Mouse (Mus musculus): ENCODE data around the gene Srrm4. TPM values are rescaled to one million over a fixed set of nuclear protein-coding genes. Genes with fewer than 3 reads are reported as not detected.

Gene Srrm4
- polyA plus RNA-seq, 1 experiment from 2014 or later = 20.8 TPM

DNA sequence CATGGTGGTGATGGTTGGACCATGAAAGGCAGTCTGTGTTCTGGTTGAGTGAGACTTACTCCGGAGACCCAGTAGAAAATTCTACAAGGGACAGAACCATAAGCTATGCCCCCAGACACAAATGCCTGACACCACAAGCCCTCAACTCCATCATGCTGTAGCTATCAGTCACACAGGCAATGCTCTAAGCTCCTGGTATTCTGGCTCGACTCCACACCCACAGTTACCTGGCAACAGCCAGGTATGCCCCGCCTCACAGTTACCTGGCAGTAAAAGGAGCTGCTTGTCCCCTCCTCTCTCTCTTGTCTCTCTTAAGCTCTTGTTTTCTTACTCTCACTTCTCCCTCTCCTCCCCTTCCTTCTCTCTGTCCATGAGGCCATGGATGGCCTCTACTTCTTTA is 98.9 kb downstream of the Srrm4 start:
- Histone ChIP-seq H3K9ac (replicated peaks; ENCODE audit: low read depth, low read length) (no peak overlapping the region), H3K27me3 (ENCODE audit: control insufficient read depth, insufficient read depth, low read length) (no peaks in the 10 kb centered on the region), H3K4me1 (ENCODE audit: control insufficient read depth, insufficient read depth, low read length) (peaks cover 16% of the 10 kb centered on the region), H3K4me2 (ENCODE audit: low read depth, low read length) (no peak overlapping the region), H3K27ac (ENCODE audit: low read depth, low read length) (no peak overlapping the region), H3K36me3 (ENCODE audit: control insufficient read depth, insufficient read depth, low read length) (no peaks in the 10 kb centered on the region), H3K9me3 (ENCODE audit: control insufficient read depth, low read length) (no peaks in the 10 kb centered on the region), H3K4me3 (ENCODE audit: low read depth, low read length) (no peak overlapping the region)
- WGBS = 85% methylated on average over 3 of the region's 3 CpGs
- no peak for ATAC-seq (ENCODE audit: low read depth)

DNA sequence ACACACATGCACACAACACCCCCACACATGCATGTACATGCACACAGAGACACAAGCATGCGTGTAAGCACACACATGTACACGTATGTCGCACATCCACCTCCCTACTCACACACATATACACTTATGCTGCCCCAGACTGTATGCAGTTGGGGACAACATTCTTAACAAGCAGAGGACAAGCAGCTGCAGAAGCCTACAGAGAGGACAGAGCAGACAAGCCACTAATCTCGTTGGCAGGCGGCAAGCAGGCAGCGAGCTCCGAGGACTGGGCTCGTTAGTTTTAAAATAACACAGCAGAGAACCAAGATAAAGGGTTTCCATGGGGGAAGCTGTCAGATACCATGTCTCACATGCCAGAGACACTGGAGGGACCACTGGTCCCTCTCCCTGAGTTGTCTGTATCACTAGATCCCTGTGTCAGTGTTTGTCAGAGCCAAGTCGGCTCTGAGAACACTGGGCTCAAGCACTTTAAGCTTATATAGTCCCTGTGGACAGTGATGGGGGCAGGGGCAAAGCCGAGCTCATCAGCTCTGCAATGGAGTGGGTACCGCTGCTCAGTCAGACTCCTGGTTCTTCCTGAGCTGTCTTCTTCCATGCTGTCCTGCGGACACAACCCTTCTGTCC is 99.7 kb downstream of the Srrm4 start:
- no peak overlapping the region for H3K9ac ChIP-seq (replicated peaks; ENCODE audit: low read depth, low read length)
- peaks cover 16% of the 10 kb centered on the region for H3K4me1 ChIP-seq (ENCODE audit: control insufficient read depth, insufficient read depth, low read length)
- H3K27ac ChIP-seq (ENCODE audit: low read depth, low read length) = no peak overlapping the region
- no peaks in the 10 kb centered on the region for H3K36me3 ChIP-seq (ENCODE audit: control insufficient read depth, insufficient read depth, low read length)
- 0 out of 2 replicates have a peak, but pooled peaks have one; percentile 17 for ATAC-seq (ENCODE audit: low read depth)
- H3K9me3 ChIP-seq (ENCODE audit: control insufficient read depth, low read length) = no peaks in the 10 kb centered on the region
- H3K27me3 ChIP-seq (ENCODE audit: control insufficient read depth, insufficient read depth, low read length) = no peaks in the 10 kb centered on the region
- WGBS = 65% methylated on average over 12 of the region's 12 CpGs
- H3K4me2 ChIP-seq (ENCODE audit: low read depth, low read length) = no peak overlapping the region
- H3K4me3 ChIP-seq (ENCODE audit: low read depth, low read length) = no peak overlapping the region

DNA sequence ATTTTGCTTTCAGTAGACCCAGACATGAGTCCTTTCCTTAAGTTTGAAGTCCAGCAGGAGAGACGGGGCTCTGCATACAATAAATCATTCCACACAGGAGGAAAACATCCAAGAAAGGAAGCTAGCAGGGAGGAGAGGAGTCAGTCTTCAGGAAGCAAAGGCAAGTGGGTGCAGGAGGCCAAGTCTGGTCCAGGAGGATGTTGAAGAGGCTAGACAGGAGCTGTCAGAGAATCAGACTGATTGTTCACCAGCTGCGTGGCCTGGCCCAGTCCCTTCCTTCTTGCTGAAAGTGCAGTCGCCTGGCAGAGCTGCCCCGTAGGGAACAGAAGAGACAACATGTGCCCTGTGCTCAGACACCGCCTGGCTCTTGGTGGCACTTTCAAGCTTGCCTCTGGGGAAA is 100.8 kb downstream of the Srrm4 start:
- H3K9ac ChIP-seq (replicated peaks; ENCODE audit: low read depth, low read length) = no peak overlapping the region
- no peak for ATAC-seq (ENCODE audit: low read depth)
- H3K27me3 ChIP-seq (ENCODE audit: control insufficient read depth, insufficient read depth, low read length) = no peaks in the 10 kb centered on the region
- no peaks in the 10 kb centered on the region for H3K36me3 ChIP-seq (ENCODE audit: control insufficient read depth, insufficient read depth, low read length)
- 30% methylated on average over 5 of the region's 5 CpGs for WGBS
- no peaks in the 10 kb centered on the region for H3K9me3 ChIP-seq (ENCODE audit: control insufficient read depth, low read length)
- no peak overlapping the region for H3K4me3 ChIP-seq (ENCODE audit: low read depth, low read length)
- peaks cover 16% of the 10 kb centered on the region for H3K4me1 ChIP-seq (ENCODE audit: control insufficient read depth, insufficient read depth, low read length)
- no peak overlapping the region for H3K4me2 ChIP-seq (ENCODE audit: low read depth, low read length)
- no peak overlapping the region for H3K27ac ChIP-seq (ENCODE audit: low read depth, low read length)

DNA sequence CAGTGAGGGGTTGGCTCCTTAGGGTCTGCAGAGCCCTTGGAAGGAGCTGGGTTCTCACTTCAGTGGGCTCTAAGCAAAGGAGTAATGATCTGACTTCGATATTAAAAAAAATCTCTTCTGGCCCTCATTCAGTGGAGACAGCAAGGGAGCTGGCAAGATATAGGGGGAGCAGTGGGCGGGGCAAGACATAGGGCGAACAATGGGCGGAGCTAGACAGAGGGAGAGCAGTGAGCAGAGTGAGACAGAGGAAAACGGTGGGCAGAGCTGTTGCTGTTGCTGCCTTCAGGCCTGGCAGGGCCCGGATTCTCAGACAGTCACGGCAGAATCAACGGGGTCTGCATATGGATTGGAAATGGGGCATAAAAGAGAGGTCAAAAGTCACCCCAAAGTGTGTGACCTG is 102.0 kb downstream of the Srrm4 start:
- no peaks in the 10 kb centered on the region for H3K9me3 ChIP-seq (ENCODE audit: control insufficient read depth, low read length)
- peaks cover 17% of the 10 kb centered on the region for H3K4me1 ChIP-seq (ENCODE audit: control insufficient read depth, insufficient read depth, low read length)
- no peak overlapping the region for H3K9ac ChIP-seq (replicated peaks; ENCODE audit: low read depth, low read length)
- 61% methylated on average over 8 of the region's 8 CpGs for WGBS
- ATAC-seq (ENCODE audit: low read depth) = no peak
- H3K4me2 ChIP-seq (ENCODE audit: low read depth, low read length) = no peak overlapping the region
- no peaks in the 10 kb centered on the region for H3K36me3 ChIP-seq (ENCODE audit: control insufficient read depth, insufficient read depth, low read length)
- no peak overlapping the region for H3K4me3 ChIP-seq (ENCODE audit: low read depth, low read length)
- H3K27ac ChIP-seq (ENCODE audit: low read depth, low read length) = no peak overlapping the region
- no peaks in the 10 kb centered on the region for H3K27me3 ChIP-seq (ENCODE audit: control insufficient read depth, insufficient read depth, low read length)

DNA sequence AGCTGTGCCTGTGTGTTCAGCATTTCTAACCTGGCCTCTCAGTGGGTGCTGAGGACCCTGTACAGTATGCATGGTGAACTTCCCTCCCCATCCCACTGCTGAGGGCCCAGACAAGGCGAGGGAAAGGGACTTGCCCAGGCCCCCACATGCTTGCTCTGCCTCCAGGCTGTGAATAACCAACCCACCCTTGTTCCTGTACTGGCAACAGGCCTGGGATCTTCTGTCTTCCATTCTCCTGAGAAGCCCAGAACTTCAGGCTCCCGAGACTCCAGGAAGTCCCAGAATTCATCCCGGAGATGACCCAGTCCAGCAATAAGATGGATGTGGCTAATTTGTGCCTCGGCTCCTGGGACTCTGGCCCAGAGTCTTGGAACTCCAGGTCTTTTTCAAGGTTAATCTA is 105.5 kb downstream of the Srrm4 start:
- Histone ChIP-seq H3K27me3 (ENCODE audit: control insufficient read depth, insufficient read depth, low read length) (no peaks in the 10 kb centered on the region), H3K4me3 (ENCODE audit: low read depth, low read length) (no peak overlapping the region), H3K27ac (ENCODE audit: low read depth, low read length) (no peak overlapping the region), H3K4me1 (ENCODE audit: control insufficient read depth, insufficient read depth, low read length) (peaks cover 14% of the 10 kb centered on the region), H3K4me2 (ENCODE audit: low read depth, low read length) (no peak overlapping the region), H3K9ac (replicated peaks; ENCODE audit: low read depth, low read length) (no peak overlapping the region), H3K9me3 (ENCODE audit: control insufficient read depth, low read length) (no peaks in the 10 kb centered on the region), H3K36me3 (ENCODE audit: control insufficient read depth, insufficient read depth, low read length) (no peaks in the 10 kb centered on the region)
- no peak for ATAC-seq (ENCODE audit: low read depth)
- 79% methylated on average over 4 of the region's 4 CpGs for WGBS

DNA sequence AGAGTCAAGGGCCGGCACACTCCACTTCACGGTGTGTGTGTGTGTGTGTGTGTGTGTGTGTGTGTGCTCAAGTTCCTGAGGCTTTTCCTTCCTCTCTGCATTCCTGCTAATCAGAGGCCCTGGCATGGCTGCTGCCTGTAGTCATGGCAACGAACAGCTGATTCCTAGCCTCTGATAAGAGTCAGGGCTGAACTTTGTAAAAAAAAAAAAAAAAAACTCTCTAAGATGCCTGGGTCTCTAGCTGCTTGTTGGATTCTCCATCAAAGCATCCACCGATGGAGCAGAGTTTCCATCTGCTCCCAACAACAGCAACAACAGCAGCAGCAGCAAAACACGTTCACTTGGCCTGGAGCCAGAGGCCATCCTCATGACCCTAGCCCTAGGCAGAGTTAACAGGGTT is 106.5 kb downstream of the Srrm4 start:
- H3K9ac ChIP-seq (replicated peaks; ENCODE audit: low read depth, low read length) = no peak overlapping the region
- peaks cover 4% of the 10 kb centered on the region for H3K4me1 ChIP-seq (ENCODE audit: control insufficient read depth, insufficient read depth, low read length)
- no peaks in the 10 kb centered on the region for H3K9me3 ChIP-seq (ENCODE audit: control insufficient read depth, low read length)
- H3K27ac ChIP-seq (ENCODE audit: low read depth, low read length) = no peak overlapping the region
- H3K4me3 ChIP-seq (ENCODE audit: low read depth, low read length) = no peak overlapping the region
- ATAC-seq (ENCODE audit: low read depth) = peak; percentile 63
- 25% methylated on average over 5 of the region's 5 CpGs for WGBS
- no peak overlapping the region for H3K4me2 ChIP-seq (ENCODE audit: low read depth, low read length)
- no peaks in the 10 kb centered on the region for H3K27me3 ChIP-seq (ENCODE audit: control insufficient read depth, insufficient read depth, low read length)
- no peaks in the 10 kb centered on the region for H3K36me3 ChIP-seq (ENCODE audit: control insufficient read depth, insufficient read depth, low read length)

DNA sequence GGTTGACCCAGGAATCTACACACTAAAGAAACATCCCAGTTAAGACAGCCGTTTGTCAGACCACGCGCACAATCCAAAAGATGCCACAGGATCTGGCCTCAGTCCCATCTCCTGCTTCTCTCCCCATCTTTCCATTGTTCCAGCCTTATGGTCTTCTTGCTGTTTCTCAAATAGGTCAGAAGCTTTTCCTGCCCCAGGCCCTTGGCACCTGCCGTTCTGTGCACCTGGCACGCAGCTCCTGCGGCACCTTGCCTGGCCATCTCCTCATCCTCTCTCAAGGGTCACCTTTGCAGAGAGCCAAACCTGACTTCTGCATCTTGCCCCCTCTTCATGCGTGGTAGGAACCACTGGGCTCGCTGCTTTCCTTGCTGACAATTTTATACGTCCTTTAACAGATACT is 107.4 kb downstream of the Srrm4 start:
- Histone ChIP-seq H3K9ac (replicated peaks; ENCODE audit: low read depth, low read length) (no peak overlapping the region), H3K27me3 (ENCODE audit: control insufficient read depth, insufficient read depth, low read length) (no peaks in the 10 kb centered on the region), H3K4me3 (ENCODE audit: low read depth, low read length) (no peak overlapping the region), H3K36me3 (ENCODE audit: control insufficient read depth, insufficient read depth, low read length) (no peaks in the 10 kb centered on the region), H3K4me1 (ENCODE audit: control insufficient read depth, insufficient read depth, low read length) (peaks cover 4% of the 10 kb centered on the region), H3K27ac (ENCODE audit: low read depth, low read length) (no peak overlapping the region), H3K9me3 (ENCODE audit: control insufficient read depth, low read length) (no peaks in the 10 kb centered on the region), H3K4me2 (ENCODE audit: low read depth, low read length) (no peak overlapping the region)
- no peak for ATAC-seq (ENCODE audit: low read depth)
- WGBS = 90% methylated on average over 9 of the region's 9 CpGs

DNA sequence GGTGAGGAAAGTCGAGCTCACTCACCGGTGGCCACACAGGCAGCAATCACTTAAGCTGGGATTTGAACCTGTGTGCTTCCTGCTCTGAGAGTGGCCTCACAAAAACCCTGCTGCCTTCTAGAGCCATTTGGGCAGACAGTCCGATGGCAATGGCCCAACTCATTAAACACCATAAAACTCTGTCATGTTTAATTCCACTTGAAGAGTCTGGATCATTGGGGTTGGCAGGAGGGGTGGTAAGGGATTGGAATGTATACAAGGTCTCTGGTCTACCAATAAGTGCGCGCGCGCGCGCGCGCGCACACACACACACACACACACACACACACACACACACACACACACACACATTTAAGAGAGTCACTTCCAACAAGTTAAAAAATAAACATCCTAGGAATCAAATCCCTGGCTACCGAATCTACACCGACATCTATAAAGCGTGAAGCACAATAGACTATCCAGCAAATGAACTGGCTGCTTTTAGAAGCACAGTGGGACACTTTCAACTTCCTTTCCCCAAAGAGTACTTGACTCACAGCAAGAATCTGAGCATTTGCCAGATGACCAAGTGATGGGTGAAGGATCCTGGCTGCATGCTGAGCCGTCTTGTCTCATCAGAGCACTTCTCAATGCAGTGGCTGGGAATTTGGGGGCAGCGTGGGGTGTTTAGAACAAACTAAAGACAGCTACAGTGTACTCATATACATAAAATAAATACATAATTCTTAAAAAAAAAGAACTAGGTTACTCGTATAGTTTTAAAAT is 112.8 kb downstream of the Srrm4 start:
- 0 out of 2 replicates have a peak, but pooled peaks cover 4% of the 10 kb centered on the region for H3K4me1 ChIP-seq (ENCODE audit: control insufficient read depth, insufficient read depth, low read length)
- 74% methylated on average over 18 of the region's 18 CpGs for WGBS
- no peaks in the 10 kb centered on the region for H3K36me3 ChIP-seq (ENCODE audit: control insufficient read depth, insufficient read depth, low read length)
- no peak overlapping the region for H3K4me2 ChIP-seq (ENCODE audit: low read depth, low read length)
- no peak overlapping the region for H3K4me3 ChIP-seq (ENCODE audit: low read depth, low read length)
- no peak overlapping the region for H3K9ac ChIP-seq (replicated peaks; ENCODE audit: low read depth, low read length)
- ATAC-seq (ENCODE audit: low read depth) = no peak
- H3K9me3 ChIP-seq (ENCODE audit: control insufficient read depth, low read length) = no peaks in the 10 kb centered on the region
- H3K27me3 ChIP-seq (ENCODE audit: control insufficient read depth, insufficient read depth, low read length) = no peaks in the 10 kb centered on the region
- H3K27ac ChIP-seq (ENCODE audit: low read depth, low read length) = no peak overlapping the region

DNA sequence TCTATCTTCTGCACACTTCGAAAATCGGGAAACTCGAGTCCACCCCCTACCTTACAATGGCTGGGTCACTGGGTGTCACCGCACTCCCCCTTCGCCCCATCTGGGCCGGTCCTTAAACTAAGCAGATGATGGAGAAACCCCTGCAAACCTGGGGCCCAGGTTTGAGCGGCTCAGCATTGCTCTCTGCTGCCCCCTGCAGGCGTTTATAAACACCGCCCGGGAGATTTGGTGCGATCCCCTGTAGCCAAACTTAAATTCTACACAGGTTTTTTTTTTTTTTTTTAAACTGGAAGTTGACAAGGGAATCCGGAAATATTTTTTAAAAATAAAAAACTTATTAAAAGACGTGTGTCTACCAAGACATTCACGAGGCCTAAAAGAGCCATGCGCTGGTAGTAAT is 115.6 kb downstream of the Srrm4 start:
- Histone ChIP-seq H3K9ac (replicated peaks; ENCODE audit: low read depth, low read length) (no peak overlapping the region), H3K27me3 (ENCODE audit: control insufficient read depth, insufficient read depth, low read length) (no peaks in the 10 kb centered on the region), H3K9me3 (ENCODE audit: control insufficient read depth, low read length) (no peaks in the 10 kb centered on the region), H3K4me1 (ENCODE audit: control insufficient read depth, insufficient read depth, low read length) (0 out of 2 replicates have a peak, but pooled peaks cover 4% of the 10 kb centered on the region), H3K36me3 (ENCODE audit: control insufficient read depth, insufficient read depth, low read length) (no peaks in the 10 kb centered on the region), H3K4me3 (ENCODE audit: low read depth, low read length) (no peak overlapping the region), H3K4me2 (ENCODE audit: low read depth, low read length) (no peak overlapping the region), H3K27ac (ENCODE audit: low read depth, low read length) (no peak overlapping the region)
- 0 out of 2 replicates have a peak, but pooled peaks have one; percentile 44 for ATAC-seq (ENCODE audit: low read depth)
- WGBS = 15% methylated on average over 15 of the region's 15 CpGs

All from neural tube, embryonic 14.5 days (tissue).